Mouse (Mus musculus) erythroid progenitor cell, adult 5-6 weeks (primary cell): ENCODE measurements at regions not wholly inside any gene's neighbourhood (a gene's known extent, or its start where the extent isn't known, plus 50 kb on each side); places are given as distances from the start of the nearest gene placed in this dataset.

ENCODE experiments used
- ATAC-seq: replicated peaks from 2 replicates; pipeline ENCODE4 v1.8.0; 2016; ENCODE audit warnings: moderate number of reproducible peaks, mild to moderate bottlenecking, moderate TSS enrichment, inconsistent platforms; ENCODE audit not compliant: poor library complexity, low FRiP score, severe bottlenecking

GRCm38 (mm10) chr3:140876201-140876895 lies 335.8 kb downstream of the Pdha2 start:
- no peak for ATAC-seq

- ATAC-seq: no peak
These were observed 336.5 kb downstream of the Pdha2 start for GRCm38 (mm10) chr3:140875500-140876200.

GRCm38 (mm10) chr3:140874070-140874895 lies 337.9 kb downstream of the Pdha2 start:
- ATAC-seq: no peak

- ATAC-seq: no peak
These were observed 339.6 kb downstream of the Pdha2 start for GRCm38 (mm10) chr3:140872511-140872910.

GRCm38 (mm10) chr3:140871261-140871660 lies 340.9 kb downstream of the Pdha2 start:
- no peak for ATAC-seq

GRCm38 (mm10) chr3:140840197-140840596 lies 372.0 kb downstream of the Pdha2 start:
- ATAC-seq: no peak

- no peak for ATAC-seq
These were observed 374.1 kb downstream of the Pdha2 start for GRCm38 (mm10) chr3:140837976-140838581.

- ATAC-seq: no peak
These were observed 390.9 kb downstream of the Pdha2 start for GRCm38 (mm10) chr3:140821266-140821665.

- ATAC-seq: no peak
These were observed 406.6 kb downstream of the Pdha2 start for GRCm38 (mm10) chr3:140805586-140805985.

- no peak for ATAC-seq
These were observed 419.2 kb downstream of the Pdha2 start for GRCm38 (mm10) chr3:140792943-140793342.

- no peak for ATAC-seq
These were observed 426.5 kb downstream of the Pdha2 start for GRCm38 (mm10) chr3:140785700-140786099.

- no peak for ATAC-seq
These were observed 452.1 kb downstream of the Pdha2 start for GRCm38 (mm10) chr3:140760051-140760450.

- ATAC-seq: no peak
These were observed 467.7 kb downstream of the Pdha2 start for GRCm38 (mm10) chr3:140744501-140744900.

GRCm38 (mm10) chr3:140740430-140740829 lies 471.7 kb downstream of the Pdha2 start:
- no peak for ATAC-seq

- ATAC-seq: no peak
These were observed 473.3 kb downstream of the Pdha2 start for GRCm38 (mm10) chr3:140738654-140739369.

- no peak for ATAC-seq
These were observed 495.3 kb downstream of the Pdha2 start for GRCm38 (mm10) chr3:140716896-140717295.

- ATAC-seq: no peak; the same call in 1 of the 2 replicates
These were observed 504.5 kb downstream of the Pdha2 start for GRCm38 (mm10) chr3:140707591-140708131.

GRCm38 (mm10) chr3:140706725-140707124 lies 505.4 kb downstream of the Pdha2 start:
- no peak for ATAC-seq

GRCm38 (mm10) chr3:140705536-140705935 lies 506.6 kb downstream of the Pdha2 start:
- ATAC-seq: no peak
